Mouse (Mus musculus) left cerebral cortex, postnatal 14 days (tissue): Measurements from ENCODE around the gene Chst11. TPM values are rescaled to one million over a fixed set of nuclear protein-coding genes. Genes with fewer than 3 reads are reported as not detected.
A peak's percentile ranks its signal among the peaks of the same experiment; 100 is the strongest.

Experiments
- DNase-seq, 2 experiments: peaks; one replicate each; pipeline ENCODE4 v3.0.0; 2021 to 2022; ENCODE audit warnings: low spot score in 2 of 2, mixed read lengths in 1 of 2
- intact Hi-C: fragments of 180-260 bp; cut with DNase I; formaldehyde crosslinking; loops from one replicate; pipeline ENCODE4 v1.15.1; 2025
- total RNA-seq, 2 experiments: library from RNA; stranded (reverse); gene quantifications; 2 replicates each; pipeline ENCODE4 v1.2.3; 2021

Gene Chst11
- total RNA-seq, 2 experiments from 2014 or later, result 29.8 to 33.1 TPM

DNA sequence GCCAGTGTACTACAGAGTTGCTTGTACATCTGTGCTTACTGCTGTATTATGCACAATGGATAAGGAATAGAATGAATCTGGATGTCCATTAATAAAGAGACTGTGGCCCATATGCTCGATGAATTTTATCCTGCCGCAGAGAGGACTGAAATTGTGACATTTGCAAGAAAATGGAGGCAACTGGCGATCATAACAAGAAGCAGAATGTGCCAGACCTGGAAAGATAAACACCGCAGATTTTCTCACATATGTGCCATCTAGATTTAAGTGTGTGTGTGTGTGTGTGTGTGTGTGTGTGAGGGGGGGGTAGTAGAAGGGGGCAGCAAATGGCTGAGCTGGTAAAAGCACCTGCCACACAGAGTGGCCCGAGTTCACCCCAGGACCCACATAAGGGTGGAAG lies 79.5 kb downstream of the Chst11 start:
- intact Hi-C loops, result loop anchor here (5.0 kb wide), 1 partner anchor 77 kb away; the partner anchor contains the start of gene Chst11
- DNase-seq, result no peak

DNA sequence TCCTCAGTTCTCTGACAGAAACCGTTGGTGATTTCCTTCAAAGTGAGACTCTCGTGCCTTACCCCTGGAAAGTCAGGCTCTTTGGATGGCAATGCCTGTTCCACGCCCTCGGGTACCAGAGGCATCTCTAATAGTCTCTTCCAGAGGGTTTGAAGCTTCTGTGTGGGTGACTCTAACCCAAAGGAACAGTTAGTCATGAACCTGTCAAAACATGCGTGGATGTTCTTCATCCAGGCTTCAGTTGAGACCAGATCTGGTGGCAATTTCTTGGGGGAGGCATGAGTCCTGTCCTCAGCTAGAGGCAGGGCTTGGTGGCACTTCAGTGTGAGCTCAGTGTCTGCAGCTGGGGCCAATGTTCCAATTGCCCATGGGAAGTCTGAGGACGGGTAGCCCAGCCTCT lies 80.9 kb downstream of the Chst11 start:
- intact Hi-C loops, result no loop called here
- DNase-seq, result no peak

DNA sequence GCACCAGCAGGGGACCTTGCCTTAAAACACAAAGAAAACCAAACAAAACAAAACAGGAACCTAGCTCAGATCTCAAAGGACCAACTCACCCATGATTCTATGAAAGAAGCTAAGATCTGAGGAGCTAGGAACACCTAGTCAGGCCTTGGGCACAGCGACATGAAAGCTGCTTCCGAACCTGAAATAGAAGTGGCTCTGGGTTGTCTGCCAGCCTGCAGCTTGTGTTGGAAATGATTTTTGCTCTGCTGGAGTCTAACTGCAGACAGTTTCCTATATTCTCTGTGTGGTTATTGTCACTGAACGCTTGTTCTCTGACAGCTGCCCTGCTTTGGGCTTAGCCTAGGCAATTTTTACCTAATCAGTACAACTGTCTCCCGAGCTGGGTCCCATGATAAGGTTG lies 82.0 kb downstream of the Chst11 start:
- intact Hi-C loops, result no loop called here
- DNase-seq, result peak; percentile 35 to 55

DNA sequence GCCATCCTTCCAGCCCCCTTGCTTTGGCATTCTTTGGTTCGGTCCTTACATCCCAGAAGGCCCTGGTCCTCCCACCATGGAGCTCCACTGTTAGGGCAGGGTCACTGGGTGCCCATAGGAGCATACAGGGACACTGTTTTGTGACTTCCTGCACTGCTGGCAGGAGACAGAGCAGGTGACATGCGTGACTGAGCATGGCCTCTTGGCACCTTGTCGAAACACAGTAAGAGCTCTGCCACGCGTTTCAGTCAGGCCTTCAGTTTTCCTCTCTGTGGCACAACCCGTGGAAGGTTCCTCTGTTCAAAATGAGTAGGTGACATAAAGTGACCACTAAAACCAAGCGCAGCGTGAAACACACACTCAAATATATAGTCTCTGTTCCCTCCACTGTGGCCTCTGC lies 83.2 kb downstream of the Chst11 start:
- intact Hi-C loops, result no loop called here
- DNase-seq, result no peak

DNA sequence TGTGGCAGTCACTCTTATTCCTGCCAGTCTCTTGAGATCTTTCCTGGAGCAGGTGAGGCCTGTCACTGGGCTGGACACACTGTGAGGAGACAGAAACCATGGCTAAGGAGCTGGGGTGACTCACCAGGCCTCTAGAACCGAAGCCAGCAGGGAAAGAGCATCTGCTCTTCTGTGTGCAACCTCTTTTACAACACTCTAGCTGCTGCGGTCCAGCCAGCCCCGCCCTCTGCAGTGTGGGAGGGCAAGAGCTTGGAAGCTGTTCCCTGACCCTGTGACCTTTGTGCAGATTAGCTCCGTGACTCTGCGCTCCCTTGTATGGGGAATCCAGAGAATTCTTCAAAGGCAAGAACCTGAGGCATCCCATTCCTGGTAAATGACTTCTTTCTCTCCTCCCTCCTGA lies 84.5 kb downstream of the Chst11 start:
- intact Hi-C loops, result no loop called here
- no peak for DNase-seq

DNA sequence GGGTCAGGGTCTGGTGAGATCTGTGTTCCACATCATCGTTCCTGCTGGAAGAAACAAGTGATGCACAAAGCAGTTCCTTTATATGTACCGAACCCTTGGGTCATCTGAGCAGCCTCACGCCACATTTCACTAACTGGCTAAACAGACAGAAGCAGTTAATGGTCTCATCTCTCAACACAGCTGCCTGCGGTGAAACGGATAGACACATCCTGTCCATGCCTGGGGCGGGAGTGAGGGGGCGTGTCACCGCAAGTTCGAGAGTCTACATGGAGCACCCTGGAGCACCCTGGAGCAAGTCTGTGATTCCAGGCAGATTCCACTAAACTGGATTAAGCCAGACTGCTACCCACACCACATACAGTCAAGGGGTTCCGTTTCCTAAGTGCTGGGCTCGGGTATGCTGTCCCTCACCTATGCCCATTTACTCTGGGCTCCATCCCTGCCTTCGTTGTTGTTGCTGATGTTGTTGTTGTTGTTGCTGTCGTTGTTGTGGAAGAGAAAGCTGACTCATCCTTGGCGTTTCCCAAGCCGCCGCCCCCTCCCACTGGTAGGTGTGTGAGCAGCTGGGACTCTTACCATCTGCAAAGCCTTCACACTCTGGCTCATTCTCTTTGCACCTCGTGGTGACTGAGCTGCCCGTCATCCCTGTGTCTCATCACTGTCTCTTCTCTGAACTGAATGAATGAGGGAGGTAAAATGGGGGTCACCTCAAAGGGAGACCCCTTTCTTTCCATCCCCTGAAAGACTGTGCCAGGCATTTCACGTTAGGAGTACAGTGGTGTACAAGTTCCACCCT lies 86.7 kb downstream of the Chst11 start:
- intact Hi-C loops, result no loop called here

DNA sequence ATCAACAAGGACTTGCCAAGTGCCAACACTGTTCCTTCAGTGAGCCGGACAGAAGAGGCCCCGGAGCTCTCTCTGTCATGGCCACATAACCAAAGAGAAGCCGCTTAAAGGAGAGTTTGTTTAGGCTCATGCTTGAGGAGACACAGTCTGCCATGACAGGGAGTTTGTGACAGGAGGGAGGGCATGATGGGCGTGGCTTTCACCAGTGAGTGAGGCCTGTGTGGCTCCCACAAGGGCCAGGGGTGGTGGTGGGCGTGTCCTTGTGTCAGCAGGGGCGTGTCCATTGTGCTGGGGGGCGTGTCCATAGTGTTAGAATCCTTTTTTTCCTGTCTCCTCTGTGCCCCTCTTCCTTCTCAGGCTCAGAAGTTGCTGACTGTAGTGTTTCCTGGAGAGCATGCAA lies 87.8 kb downstream of the Chst11 start:
- intact Hi-C loops, result no loop called here
- no peak for DNase-seq

More for the DNA sequence above, 86.7 kb downstream of the Chst11 start:
- no peak for DNase-seq

DNA sequence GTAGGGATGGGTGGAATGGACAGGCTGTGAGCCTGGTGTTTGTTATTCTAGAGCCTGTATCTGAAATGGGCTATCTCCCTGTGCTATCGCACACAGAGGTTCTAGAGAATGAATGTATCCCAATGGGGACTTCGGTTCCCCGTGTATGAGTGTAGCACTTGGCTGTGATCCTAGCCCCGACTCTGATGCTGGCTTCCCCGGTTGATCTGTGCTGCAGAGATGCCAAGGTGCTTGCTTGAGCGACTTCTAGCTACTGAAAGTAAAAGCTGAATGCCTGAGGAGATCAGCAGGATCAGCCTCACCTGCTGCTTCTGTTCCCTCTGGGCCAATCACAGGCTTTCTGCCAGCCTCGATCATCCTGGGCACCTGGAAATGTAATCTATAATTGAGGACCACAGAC lies 91.5 kb downstream of the Chst11 start:
- intact Hi-C loops, result no loop called here
- DNase-seq, result no peak

DNA sequence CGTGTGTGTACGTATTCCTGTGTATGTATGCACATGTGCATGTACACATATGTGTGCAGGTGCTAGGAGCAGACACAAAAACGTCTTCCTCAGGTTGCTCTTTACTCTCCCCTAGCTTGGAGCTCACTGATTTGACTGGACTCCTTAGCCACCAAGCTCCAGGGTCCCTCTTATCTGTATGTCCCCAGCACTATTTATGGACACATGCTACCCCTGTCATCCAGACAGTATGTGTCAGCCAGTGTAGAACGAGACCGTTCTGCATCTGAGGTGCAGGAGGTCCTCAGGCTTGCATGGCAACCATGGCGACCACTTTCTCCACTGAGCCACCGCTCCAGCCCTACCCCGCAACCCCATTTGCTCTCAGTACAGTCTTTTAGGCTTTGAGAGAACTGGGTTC lies 93.4 kb downstream of the Chst11 start:
- no peak for DNase-seq
- intact Hi-C loops, result no loop called here

DNA sequence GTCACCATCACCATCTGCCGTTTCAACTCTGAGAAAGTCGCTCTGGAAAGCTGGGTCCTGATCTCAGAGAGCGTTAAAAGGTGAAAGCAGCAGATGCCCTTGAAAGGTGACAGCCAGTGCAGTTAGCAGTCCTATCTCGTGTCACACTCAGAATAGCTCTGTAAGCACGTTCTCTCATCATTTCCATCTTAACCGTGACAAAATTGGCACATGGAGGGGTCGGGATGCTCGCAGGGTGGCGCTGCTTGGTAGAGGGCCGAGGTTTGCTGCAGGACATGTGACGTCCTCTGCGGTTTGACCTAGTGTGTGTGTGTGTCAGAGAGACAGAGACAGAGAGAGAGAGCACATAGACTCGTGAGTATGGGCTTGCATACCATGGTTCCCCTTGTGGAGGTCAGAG lies 94.5 kb downstream of the Chst11 start:
- no peak for DNase-seq

DNA sequence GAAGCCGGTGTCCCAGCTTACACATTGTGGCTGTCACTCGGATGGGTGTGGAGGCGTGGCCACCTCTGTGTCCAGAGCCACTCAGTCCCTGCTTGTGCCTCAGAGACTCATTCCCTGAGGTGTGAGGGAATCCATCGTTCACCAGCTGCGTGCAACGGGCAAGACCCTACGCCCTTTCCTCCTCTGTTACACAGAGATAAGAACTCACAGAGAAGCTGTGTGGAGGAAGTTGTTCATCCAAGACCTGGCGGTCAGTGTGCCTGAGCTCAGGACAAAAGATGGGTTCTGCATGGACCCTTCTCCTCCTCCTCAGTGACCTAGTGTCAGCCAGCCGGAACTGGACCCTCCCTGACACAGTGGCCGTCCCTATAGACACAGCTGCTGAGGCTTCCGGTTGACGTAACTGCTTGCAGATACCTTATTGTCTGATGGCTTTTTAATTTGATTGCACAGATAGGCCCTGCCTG lies 95.0 kb downstream of the Chst11 start:
- DNase-seq, result no peak
- intact Hi-C loops, result no loop called here

More for the DNA sequence above, 94.5 kb downstream of the Chst11 start:
- intact Hi-C loops, result no loop called here

DNA sequence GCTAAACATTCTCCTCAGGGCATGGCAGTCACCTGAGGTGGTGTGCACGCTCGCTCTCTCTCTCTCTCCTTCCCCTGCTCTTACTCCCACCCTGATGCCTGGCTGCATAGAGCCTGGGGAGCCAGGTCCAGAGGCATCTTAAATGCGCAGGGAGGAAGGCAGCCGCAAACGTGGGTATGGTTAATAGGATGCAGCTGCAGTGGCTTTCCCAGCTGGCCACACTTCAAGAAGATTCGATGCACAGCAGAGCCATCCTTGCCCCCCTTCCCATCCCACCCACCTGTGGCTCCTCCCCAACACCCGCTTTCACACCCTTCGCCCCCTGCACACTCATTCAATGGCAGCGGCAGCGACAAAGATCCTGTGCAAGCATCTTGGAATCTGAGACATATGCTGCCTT lies 95.6 kb downstream of the Chst11 start:
- no peak for DNase-seq
- intact Hi-C loops, result no loop called here

DNA sequence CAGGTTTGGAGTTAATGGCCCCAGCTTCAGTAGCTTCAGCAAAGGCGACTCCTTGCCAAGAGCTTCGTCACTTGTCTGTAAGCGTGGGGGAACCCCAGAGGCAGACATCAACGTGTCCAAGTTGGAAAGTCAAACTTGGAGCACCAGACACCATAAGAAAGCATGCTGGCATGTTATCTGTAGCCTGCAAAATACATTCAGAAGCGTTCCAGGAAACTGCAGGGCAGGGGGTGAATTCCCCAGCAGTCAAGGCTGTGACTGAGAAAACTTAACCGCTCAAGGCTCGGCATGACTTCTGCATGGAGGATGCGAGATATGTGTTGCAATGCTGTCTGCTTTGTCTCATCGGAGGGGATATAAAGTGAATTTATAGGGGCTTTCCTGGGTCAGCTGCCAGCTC lies 98.6 kb downstream of the Chst11 start:
- DNase-seq, result no peak
- intact Hi-C loops, result no loop called here

DNA sequence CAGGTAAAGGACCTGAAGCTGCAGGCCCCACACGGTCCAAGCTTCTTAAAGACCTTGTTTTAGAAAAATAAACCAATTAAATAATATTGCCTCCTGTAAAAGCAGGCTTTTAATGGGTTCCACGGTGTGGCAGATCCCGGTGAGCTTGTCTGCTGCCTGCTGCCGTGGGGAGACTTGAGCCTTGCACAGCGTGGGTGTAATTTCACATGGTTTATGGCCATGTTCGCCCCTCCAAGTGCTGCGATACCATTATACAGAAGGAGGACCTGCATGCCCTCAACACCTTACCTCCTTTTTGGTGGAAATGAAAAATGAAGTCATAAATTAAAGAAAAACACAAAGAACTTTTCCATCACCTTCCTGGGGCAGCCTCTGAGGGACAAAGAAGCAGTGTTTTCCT lies 103.0 kb downstream of the Chst11 start:
- intact Hi-C loops, result no loop called here
- DNase-seq, result no peak

DNA sequence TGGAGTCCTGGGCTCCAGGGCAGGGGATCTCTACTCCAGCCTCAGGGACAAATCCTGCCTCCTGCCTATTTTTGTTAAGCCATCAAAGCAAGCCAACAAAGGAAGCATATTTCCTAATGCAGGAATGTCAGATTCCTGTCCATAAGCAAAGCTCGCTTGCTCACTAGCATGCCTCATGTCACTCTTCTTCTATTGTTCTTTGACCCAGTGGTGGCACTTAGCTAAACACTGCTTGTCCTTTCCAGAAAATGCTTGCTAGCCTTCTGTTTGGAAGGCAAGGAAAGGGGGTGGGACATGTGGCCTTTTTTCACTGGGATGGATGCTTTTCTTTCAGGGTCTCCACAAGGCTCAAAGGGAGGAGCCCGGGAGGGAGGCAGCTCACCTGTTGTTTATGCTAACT lies 103.5 kb downstream of the Chst11 start:
- DNase-seq, result no peak
- intact Hi-C loops, result no loop called here

DNA sequence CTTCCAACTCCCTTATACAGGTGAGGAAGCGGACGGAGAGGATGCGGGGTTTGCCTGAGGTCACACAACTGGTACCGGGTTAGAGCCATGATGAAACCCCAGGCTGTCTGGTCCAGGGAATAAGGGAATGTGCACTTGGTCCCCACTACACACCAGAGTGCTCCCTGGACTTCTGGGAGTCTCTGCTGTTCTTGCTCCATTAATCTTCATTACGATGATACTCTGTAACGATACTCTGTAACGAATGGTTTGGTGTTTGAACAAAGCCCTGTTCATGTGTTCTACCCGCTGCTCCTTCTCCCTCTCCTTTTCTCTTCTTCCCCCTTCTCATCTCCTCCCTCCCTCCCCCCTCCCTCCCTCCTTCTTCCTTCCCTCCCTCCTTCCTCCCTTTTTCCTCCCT lies 104.9 kb downstream of the Chst11 start:
- intact Hi-C loops, result no loop called here
- DNase-seq, result no peak

DNA sequence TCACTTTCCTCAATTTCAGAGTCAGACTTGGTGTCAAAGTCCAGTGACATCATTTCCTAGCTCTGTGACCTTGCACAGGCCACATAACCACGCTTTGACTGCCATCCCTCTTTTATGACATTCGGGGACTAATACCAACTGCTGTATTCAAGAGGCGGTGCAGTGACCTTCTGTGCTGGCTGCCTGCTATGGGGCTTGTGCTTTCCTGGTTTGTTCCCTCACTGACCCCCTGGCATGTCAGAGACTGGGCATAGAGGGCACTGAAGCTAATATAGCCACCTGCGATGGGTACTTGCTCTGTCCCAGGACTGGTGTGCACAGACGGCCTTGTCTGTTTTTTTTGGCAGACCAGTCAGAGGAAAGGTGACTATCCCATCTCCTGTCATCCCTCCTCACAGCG lies 108.4 kb downstream of the Chst11 start:
- intact Hi-C loops, result no loop called here
- DNase-seq, result no peak

DNA sequence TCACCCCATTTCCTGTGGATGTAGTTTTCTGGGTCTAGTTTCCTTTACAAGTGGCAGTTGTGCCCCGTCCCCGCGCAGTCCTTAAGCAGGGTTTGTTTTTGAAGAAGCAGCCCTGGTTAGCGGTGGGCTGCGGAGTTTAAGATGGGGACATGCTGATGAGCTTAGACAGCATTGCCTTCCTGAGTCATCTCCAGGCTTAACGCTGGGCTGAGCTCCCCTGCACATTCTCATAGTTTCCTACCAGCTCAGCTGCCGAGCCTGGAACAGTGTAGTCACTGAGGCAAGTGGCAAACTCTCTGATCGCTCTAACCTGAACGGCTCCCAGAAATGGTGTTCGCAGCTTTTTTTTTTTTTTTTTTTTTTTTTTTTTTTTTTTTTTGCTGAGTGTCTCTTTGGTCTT lies 109.0 kb downstream of the Chst11 start:
- intact Hi-C loops, result no loop called here

DNA sequence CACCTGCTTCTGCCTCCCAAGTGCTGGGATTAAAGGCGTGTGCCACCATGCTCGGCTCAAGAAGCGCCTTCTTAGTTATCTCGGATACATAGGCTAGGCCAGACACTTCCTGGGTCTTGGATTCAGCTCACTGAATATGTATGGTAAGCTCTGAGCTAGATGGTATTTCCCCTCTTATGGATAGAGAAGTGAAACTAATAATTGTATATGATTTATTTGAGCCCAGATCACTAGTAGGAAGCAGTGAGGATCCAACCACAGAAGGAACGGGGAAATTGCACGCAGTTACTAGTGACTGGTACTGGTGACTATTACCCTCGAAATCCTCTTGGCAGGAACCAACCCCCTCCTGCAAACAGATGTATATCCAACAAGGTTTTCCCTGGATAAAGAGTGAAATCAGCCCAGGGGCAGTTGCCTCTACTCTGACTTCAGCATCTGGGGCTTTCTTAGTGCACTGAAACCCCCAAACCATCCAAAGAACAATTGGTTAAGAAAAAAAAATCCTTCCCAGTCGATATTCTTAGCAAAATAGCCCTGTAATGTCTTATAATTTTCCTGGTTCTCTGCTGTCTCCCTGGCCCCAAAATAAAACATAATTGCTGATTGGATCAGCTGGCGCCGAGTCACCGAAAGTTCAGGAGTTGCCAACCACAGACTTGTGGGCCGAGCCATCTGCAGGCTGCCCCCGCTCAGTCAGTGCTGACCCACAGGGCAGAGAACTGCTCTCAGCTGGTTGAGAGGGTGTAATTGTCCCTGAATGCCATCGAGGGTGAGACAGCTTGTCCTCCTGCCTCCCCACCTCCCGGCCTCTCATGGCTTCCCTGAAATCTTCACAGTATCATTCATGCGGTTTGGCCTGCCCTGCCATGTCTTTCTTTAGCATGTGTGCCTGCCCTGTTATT lies 109.8 kb downstream of the Chst11 start:
- intact Hi-C loops, result no loop called here
- DNase-seq, result no peak

More for the DNA sequence above, 109.0 kb downstream of the Chst11 start:
- no peak for DNase-seq

DNA sequence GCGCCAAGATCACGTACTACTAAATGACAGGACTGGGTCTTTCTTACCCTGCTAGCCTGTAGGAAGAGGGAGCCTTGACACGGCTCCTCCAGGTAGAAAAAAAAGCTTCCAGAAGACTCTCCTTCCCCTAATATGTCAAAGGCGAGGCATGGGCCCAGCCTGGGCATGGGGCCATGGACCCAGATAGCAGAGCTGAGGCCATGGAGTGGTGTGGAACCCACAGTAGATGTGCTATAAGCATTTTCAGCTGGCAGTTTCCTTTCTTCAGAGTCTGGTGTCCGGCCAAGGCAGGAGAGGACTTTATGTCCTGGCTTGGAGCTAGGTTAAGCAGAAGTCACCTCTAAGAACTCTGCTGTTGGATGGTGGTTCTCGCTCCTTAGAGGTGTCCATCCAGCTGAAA lies 111.0 kb downstream of the Chst11 start:
- intact Hi-C loops, result no loop called here

DNA sequence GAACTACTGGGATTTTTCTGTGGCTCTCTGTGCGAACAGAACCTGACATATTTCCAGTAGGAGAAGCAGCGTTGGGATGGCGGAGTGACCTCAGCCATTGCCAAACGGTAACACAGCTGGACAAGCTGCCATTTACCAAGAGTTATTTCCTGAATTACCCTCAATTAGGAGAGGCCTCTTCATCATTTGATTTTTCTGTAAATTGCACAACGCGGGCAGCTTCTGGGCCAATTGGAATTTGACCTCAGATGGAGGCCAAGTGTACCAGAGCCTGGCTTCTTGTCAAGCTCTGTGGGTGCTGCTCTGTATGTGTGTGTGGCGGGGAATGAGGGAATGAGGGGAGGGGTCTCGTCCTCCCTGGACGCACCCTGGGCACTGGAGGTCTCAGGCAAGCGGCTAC lies 113.6 kb downstream of the Chst11 start:
- intact Hi-C loops, result no loop called here
- DNase-seq, result no peak

More for the DNA sequence above, 111.0 kb downstream of the Chst11 start:
- DNase-seq, result no peak
